Mouse (Mus musculus): ENCODE results near the gene Xrcc6.

- TF ChIP-seq CTCF (IDR thresholded peaks at IDR 0.05; ENCODE audit: extremely low read depth, insufficient read depth, low read length) (no peak), POLR2A (IDR thresholded peaks at IDR 0.05; ENCODE audit: extremely low read depth, insufficient read depth, low read length) (no peak)
Measured at GRCm38 (mm10) chr15:81940219-81940618, 47.4 kb upstream of the Xrcc6 start.

Data from cortical plate, adult 2 months (tissue).